Mouse (Mus musculus) frontal cortex, postnatal 14 days (tissue): Measurements from ENCODE around the gene Atp6v1g2.

Experiments
- DNase-seq, 2 experiments: peaks; one replicate each; pipeline ENCODE4 v3.0.0; 2022; ENCODE audit warnings: low spot score in 2 of 2

The Atp6v1g2 gene

DNA sequence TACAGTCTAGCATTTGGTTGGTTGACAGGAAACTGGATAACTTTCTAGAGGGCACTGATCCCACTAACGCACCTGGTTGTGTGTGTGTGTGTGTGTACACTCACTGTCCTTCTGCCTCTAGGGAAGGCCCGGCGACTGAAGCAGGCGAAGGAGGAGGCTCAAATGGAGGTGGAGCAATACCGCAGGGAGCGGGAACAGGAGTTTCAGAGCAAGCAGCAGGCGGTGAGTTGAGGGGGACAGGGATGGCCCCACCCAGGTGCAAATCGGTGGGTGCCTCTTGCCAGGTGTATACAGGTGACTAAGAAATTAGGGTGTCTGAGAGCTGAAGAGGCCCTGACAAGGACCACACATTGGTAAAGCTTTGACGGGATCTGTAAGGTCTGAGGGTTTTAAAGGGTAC is 3.5 kb downstream of the Atp6v1g2 start:
- no peak for DNase-seq

DNA sequence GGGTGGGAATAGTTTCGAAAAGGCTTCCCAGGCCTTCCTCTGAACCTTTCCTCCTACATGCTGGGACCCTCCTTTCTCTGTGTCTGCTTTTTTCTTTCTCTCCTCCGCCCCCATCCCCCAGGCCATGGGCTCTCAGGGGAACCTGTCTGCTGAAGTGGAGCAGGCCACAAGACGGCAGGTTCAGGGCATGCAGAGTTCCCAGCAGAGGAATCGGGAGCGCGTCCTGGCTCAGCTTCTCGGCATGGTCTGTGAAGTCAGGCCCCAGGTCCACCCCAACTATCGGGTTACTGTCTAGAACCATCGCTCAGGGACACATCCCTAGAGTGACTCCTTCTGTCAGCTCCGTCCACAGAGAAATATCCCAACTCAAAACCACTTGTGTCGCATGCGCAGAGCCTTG is 4.0 kb downstream of the Atp6v1g2 start:
- DNase-seq, result no peak

DNA sequence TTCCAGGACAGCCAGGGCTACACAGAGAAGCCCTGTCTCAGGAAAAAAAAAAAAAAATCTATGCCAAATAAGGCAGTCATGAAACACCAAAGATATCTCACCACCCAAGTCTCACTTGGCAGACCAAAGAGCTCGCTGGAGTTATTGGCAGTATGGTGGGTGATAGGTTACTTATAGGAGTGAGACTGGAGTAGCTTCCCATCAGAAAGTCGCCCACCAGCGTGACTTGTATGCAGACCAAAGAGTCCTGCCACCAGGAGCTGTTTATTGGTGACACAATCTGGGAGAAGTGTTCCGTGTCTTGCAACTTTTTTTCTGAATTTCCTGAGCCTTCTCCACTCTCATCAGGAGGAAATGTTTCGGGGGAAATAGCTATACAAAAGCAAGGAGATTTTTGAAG is 6.2 kb downstream of the Atp6v1g2 start:
- DNase-seq, result no peak

DNA sequence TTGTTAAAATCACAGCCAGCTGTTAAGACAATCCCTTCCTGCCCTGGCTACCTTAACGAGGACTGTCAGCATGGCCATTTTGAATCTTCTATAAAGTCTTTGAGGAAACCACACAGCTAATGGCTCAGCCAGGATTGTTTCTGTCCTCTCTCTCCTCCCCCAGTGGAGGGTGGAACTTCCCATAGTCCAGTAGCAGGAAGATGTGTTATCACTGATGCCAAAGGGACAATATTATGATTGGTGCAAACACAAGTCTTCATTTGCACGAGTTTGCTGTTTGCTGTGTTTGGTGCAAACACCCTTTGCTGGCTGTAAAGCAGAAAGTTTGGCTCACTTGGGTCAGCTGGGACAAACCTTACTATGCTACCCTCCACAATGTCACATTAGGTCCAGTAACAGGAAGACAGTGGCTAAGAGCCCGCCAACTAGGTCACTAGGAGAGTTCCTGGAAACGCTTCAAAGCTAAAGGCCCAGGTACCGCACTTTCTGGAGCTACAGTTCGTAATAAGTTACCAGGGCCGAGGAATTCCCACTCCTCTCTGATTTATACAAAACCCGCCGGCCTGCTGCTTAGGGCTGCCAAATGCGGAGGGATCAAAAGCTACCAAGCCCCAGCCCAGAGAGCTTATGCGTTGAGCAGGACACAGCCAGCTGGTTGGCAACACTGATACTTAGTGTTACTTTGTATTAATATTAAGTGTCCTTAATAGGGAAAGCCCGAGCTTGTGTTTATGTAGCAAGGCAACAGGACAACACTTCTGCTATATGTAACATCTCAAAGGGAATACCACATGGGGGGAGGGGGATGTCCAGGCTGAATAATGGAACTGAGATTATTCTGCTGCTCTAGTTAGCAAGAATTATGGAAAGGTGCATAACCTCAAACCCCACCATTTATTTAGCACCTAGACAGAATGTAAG is 7.2 kb downstream of the Atp6v1g2 start:
- DNase-seq, result no peak

DNA sequence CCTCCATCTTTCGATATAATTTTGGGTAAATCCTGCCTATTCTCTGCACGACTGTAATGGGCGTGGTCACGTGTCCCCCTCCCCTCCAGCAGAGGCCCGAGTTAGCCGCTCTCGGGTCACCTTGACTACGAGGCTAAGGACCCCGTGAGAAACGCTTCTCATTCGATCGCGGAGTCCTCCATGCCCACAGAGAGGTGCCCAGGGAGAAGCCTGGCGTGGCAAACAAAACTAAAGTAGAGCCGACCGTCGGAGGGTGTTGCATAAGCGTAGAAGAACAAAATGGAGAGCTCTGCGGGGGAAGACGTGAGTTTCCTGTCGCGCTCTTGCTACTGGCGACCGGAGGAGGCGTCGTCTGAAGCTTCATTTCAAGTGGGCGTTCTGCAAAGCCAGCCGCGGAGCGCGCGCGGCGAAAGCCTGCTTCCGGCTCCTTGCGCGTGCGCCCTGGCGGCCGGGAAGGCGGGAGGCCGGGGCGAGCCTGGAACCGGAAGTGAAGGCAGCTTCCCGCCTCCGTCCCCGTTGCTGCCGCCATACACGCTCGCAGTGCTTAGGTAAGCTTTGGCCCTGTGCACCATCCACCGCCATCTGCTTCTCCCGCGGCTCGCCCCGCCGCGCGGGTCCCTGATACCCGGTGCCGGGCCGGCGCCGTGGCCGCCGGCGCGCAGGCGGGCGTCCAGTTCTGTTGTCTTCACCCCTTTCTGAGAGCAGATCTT is 8.0 kb downstream of the Atp6v1g2 start, which contains the start of gene Ddx39b:
Gene Ddx39b, plus strand, starts transcription at position 442 of the 710 bp plus-strand sequence.
- peak; percentile 94 to 96 for DNase-seq

DNA sequence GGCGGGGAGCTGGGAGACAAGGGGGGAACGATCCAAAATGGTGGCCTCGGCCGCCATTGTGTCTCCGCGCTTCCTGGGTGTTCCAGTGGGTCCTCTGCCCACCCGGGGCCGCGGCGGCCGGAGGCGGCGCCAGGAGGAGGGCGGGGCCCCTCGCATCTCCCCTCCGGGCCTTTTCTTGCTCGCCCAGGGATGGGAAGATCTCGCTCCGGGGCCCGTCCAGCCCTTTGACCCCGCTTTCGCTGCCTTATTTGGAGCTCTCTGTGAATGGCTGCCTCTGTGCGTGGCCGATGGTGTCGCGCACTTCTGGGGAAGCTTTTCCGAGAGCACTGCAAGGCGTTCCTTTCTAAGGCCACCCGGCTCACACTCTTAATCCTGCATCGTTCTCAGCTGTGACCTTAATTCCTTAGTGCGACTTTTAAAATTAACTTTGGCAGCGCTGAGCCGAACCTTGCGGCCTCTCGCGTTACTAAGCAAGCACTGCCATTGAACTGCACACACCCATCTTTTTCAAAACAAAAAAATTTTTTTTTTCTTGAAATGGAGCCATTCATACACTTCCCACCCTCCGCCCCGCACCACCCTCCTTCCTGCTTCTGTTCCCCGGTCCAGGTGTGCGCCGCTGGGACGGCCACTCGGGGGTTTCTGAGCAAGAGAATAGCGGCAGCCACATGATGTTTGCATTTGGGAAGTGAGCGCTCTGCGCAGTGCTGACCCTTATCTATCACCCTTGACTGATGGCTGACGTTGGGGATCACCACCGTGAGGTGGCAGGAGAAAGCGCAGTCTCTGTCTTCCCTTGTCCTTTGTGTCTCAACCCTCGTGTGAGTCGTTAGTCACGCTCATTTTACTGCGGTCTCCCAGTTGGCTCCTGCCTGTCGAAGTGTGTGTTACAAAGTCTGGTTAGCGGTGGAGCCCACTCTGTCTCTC is 8.8 kb downstream of the Atp6v1g2 start:
- no peak for DNase-seq

DNA sequence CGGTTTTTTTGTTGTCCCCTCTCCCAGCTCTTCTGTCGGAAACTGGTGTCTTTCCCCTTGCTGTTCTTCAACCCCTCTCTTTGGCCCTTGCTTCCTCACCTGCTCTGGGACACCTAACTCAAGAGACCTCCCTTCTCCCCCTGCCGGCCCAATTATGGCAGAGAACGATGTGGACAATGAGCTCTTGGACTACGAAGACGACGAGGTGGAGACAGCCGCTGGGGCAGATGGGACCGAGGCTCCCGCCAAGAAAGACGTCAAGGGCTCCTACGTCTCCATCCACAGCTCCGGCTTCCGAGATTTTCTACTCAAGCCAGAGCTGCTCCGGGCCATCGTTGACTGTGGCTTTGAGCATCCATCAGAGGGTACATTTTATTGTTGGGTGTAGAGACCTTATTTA is 9.6 kb downstream of the Atp6v1g2 start:
- no peak for DNase-seq

DNA sequence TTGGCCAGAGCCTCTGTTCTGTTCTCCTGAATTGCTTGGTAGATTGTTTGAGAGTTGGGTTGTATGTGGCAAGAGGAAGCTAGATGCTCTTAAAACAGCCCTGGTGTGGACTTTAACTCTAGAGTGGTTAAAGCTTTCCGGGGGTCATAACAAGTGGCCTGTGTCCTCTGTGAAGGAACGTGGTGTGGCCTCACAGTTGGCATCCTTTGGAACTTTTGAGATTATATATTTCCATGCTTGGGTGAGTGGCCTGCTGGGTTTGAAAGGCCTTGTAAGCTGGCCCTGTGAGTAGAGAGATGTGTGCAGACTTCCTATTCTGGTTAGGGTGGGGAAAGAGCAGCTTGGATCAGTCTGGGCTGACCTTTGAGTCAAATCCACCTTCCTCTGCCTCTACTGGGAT is 11.5 kb downstream of the Atp6v1g2 start:
- DNase-seq, result no peak

DNA sequence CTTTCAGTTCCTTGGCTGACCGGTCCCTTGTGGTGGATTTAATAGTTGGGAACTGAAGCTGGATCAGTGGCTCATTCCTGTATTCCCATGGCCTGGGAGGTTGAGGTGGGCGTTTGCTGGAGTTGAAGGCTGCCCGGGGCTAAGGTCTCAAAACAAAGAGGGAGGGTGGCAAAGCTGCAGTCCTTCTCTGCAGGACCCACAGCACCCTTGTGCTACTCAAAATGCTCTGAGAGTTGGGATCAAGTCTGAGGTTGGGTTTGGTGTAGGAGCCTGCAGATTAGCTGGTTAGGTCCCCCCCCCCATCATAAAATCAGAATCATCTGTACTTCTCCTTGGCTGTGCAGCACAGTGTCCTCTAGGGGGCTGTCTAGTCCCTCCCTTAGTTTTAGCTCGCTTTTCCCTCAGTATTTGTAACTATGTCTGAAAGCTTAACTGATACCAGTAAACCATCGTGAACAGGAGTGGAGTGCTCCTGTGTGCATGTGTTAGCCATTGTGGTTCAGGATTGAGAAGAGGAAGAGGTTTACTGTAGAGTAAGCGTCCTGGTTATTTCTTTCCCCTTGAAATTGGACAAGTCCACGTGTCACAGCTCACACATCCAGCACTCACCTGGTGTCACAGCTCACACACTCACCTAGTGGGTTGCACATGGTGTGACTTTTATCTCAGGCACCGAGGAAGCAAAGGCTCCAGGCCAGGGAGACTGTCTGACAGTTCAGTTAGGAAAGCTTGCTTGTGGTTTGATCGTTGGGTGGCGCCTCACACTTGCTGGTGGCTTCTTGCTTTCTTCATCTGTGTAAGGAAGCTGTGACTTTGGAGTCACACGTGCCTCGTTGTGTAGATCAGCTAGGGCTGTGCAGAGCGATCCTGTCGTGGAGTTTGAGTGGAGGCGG is 12.5 kb downstream of the Atp6v1g2 start:
- no peak for DNase-seq

DNA sequence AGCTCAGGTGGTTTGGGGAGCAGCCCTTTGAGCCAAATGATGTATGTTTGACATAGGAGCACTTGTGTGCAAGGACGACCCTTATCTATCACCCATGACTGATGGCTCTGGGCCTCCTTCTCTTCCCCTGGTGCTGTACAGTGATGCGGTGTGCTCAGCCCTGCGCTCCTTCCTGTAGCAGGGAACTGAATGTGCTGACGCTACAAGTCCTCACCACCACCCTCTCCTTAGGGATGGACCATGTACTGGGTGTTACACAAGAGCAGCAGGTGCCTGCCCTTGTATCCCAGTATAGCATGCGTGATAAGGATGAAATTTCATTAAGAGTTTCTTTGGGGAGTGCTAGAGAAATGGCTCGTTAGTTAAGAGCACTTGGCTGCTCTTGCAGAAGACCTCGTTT is 13.7 kb downstream of the Atp6v1g2 start:
- no peak for DNase-seq

DNA sequence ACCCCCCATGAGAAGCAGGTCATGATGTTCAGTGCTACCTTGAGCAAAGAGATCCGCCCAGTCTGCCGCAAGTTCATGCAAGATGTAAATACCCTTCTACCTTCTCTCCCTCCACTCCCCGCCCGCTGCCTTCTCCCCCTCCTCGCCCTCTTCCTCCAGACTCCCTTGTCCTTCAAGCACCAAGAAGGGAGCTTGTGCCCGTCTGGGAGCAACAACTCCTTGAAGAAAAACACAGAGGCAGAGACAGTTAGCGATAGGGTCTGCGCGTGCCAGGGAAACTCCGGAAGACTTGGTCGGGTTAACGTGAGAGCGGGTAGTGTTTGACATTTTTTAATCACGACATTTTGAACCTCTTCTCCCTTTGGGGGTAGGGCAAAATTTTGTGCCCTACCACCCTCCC is 15.5 kb downstream of the Atp6v1g2 start:
- no peak for DNase-seq

DNA sequence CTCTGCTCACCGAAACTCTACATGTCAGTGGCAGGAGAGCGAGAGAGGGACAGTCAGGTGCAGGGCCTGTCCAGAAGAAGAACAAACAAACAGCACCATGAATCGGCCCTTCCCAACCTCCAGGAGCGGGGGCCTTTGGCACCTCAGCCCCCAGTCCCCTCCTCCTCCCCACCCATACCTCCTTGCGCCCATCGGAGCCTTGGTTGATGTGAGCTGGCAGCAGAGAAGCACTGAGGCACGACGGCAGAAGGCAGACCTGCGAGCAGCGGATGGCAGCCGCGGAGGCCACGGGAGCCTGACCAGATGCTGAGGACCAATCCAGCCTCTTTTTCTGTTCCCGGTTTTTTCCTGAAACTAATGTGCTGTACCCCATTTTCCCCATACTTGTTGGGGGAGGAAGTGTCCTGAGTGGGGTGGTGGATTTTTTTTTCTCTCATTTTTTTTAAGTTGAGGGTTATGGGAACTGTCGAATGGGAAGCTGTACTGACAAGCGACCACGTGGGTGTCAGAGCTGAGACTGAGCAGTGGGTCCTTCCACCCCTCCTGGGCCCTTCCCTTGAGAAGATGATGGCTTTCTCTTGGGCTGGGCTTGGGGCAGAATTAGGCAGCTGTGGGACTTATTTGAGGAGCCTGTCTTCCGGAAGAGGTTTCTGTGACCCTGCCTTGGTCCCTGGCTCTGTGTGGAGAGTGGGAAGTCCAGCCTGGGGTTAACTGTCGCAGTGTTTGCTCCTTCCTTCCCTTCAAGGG is 16.2 kb downstream of the Atp6v1g2 start:
- no peak for DNase-seq

DNA sequence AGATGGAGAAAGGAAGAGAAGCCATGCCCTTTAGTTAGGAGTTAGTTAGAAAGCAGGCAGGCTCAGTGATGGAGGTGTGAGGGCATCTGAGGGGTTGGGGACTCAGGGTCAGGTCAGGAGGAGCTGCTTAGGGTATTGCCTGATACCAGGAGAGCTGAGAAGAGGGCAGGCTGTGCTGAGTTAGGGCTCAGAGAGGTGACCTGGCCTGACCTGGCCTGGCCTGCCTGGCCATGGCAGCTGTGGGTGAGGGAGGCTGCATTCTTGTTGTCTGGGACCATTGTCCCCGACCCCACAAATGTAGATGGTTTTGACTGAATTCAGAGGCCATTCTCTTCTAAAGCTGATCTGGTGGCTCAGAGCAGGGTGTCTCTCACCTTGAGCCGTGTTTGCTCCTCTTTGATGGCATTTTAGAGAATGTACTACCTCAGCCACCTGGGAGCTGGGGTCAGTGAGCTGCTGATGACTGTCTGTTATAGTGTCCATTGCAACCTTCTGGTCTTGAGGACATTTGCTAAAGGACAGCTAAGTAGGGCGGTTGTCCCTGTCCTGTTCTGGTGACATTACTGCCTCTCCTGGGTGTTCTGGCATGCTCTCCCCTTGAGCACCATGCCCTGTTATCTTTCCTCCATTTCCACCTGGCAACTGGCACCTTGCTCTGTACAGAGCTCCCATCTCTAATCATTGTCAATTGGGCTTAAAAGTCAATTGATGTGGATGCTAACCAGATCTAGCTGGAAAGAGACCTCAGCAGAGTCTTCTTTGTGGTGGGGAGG is 17.1 kb downstream of the Atp6v1g2 start:
- DNase-seq, result no peak

DNA sequence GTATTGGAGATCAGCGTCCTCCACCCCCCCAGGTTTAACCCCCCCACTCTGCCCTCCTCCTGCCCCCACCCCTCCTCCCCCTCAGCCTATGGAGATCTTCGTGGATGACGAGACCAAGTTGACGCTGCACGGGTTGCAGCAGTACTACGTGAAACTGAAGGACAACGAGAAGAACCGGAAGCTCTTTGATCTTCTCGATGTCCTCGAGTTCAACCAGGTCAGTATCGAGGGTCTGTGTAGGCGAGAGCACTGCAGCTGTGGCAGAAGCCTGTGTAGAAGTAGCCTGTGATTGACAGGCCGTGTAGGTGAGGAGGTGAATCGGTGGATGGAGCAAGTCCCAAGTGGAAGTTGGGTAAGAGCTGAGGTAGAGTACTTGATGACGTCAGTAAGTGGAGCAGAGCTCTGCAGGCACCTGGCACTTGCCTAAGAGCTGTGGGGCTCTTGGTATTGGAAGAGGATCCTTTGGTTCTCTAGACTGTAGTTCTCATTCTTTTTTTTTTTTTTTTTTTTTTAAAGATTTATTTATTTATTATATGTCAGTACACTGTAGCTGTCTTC is 17.8 kb downstream of the Atp6v1g2 start:
- no peak for DNase-seq

DNA sequence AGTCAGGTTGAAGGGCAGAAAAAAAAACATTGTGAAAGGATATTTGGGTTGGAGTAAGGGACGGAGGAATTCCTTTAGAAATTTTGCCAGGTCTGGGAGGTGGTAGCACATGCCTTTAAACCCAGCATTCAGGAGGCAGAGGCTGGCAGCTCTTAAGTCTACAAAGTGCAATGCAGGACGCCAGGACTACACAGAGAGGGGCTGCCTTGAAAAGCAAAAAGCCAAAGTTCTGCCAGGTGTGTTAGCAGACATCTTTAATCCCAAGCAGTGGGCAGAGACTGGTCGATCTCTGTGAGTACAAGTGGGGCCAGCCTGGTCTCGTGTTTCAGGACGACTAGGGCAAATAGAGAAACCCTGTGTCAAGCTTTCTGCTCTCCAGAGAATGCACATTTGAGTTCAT is 18.5 kb downstream of the Atp6v1g2 start:
- no peak for DNase-seq

DNA sequence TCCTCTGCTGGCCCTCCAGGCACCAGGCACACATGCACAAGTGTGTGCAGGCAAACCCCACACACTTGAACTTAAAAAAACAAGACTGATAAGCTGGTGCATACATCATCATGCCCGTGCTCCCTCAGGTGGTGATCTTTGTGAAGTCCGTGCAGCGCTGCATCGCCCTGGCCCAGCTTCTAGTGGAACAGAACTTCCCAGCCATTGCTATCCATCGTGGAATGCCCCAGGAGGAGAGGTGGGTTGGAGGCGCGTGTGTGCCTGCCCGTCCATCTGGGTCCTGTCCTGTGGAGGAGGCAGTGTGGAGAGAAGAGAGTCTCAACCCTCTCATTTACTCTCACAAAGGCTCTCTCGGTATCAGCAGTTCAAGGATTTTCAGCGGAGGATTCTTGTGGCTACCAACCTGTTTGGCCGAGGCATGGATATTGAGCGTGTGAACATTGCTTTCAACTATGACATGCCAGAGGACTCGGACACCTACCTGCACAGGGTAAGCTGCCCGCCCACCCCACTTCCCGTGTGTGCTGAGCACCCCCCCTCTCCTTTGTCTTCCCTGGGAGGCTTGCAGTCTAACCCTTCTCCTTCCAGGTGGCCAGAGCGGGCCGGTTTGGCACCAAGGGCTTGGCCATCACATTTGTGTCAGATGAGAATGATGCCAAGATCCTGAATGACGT is 19.3 kb downstream of the Atp6v1g2 start:
- DNase-seq, result no peak

DNA sequence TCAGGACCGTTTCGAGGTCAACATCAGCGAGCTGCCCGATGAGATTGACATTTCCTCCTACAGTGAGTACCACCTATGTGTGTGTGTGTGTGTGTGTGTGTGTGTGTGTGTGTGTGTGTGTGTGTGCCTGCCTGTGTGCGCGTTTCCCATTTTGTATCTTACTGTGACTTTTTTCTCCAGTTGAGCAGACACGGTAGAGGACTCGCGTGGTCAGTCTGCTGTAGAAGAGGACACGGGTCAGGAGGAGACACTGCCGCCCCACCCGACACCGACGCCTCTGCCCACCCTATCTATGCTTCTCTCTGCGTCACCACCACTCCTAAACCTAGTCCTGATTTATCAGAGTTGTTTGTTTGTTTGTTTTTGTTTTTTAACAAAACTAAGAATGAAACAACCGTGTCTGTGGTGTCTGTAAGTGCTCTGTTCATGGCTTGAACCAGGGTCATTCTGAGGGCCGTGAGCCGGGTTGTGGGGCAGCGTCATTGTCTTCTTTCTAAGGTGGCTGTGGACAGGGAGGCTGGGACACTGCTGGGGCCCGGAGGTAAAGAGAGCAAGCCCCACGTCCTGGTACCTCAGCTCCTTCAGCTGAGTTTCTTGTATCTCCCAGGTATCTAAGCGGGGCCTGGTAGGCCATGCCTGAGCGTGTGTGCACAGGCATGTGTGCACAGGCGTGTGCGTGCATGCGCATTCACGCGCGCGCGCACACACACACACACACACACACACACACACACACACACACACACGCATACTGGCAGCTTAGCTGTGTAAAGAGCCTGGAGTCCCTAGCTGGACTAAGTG is 20.0 kb downstream of the Atp6v1g2 start:
- DNase-seq, result no peak
